Mouse (Mus musculus) embryo, embryonic 11 days (tissue): ENCODE measurements at regions not wholly inside any gene's neighbourhood (a gene's known extent, or its start where the extent isn't known, plus 50 kb on each side); places are given as distances from the start of the nearest gene placed in this dataset.

Experiments used
- DNase-seq: peaks from one replicate; pipeline ENCODE4 v3.0.0-alpha.2; 2015

GRCm38 (mm10) chr2:45227276-45227944, 110.2 kb upstream of the Zeb2 start:
- peak; percentile 83 for DNase-seq

- no peak for DNase-seq
Observed at GRCm38 (mm10) chr2:45226045-45226370, 108.8 kb upstream of the Zeb2 start.

GRCm38 (mm10) chr2:45225364-45226044, 108.3 kb upstream of the Zeb2 start:
- DNase-seq: peak; percentile 74

GRCm38 (mm10) chr2:45222213-45222612, 105.0 kb upstream of the Zeb2 start:
- DNase-seq: no peak

- DNase-seq: no peak
Observed at GRCm38 (mm10) chr2:45219851-45220250, 102.7 kb upstream of the Zeb2 start.

DNA sequence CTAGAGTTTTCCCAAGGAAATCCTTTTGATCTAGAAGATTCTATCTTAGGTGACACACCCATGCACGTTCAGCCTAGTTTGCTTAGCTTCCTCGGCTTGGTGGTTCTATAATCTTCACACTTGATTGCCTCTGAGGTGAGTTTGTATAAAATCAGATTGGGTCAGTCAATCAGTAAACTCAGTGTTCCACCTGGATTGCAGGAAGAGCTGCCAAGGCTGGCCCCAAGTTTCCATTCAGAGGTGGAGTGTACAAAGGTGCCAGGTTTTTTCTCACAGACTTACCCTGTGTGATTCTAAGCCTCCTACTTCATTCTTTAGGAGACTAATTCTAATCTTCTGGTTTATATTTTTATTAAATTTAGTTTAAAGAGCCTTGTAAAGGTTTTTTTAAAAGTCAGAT, 95.6 kb upstream of the Zeb2 start:
- DNase-seq: no peak

- DNase-seq: no peak
Observed at GRCm38 (mm10) chr2:45208526-45208925, 91.3 kb upstream of the Zeb2 start.

GRCm38 (mm10) chr2:45205756-45206155, 88.6 kb upstream of the Zeb2 start:
- DNase-seq: no peak

- no peak for DNase-seq
Observed at GRCm38 (mm10) chr2:45205211-45205610, 88.0 kb upstream of the Zeb2 start.

DNA sequence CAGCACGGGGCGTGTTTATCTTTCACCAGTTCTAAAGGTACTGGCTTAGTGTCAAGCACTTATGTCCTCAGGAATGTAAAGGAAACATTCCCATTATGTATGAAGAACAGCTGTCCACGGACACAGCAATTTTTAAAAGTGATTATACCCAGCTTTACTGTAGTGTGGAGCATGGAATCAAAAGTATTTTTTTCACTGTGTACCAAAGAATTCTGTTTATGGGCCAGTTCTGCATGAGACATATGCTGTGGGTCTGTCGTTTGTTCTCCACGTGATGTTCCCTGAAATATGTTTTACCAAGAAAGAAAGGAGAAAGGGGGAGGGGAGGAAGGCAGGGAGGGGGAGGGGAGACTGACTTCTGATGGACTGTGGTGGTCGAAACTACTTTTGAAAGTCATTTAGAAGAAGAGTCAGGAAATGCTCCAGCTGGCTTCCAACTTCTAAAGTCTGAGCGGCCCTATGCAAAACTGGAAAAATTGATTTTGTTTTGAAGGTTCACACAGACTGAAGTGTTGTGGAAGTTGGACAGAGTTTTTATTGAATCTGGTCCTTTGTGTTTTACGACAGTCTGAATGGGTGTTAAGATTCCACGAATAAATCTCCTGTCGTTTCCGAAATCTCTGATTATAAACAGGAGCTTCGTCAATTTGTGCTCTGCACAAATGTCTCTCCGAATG, 80.9 kb upstream of the Zeb2 start:
- no peak for DNase-seq

GRCm38 (mm10) chr2:45197342-45197741, 80.1 kb upstream of the Zeb2 start:
- DNase-seq: no peak

GRCm38 (mm10) chr2:45196511-45196910, 79.3 kb upstream of the Zeb2 start:
- no peak for DNase-seq

GRCm38 (mm10) chr2:45194335-45194734, 77.1 kb upstream of the Zeb2 start:
- DNase-seq: no peak

DNA sequence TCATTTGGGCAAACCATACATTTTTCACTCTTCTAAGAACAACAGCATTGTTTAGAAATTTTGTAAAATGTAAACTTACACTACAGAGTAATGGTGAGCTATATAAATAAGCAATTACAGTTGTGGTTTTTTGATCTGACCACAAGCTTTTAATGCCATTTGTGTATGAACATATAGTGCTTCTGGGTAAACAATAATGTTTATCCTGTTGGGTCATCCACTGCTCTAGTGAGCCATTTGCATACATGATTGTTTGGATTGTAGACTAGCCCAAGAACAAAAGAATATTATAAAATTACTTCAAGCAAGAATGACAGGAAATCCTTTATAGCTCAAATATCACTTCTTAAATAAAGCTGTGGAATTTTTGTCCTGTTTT, 68.4 kb upstream of the Zeb2 start:
- no peak for DNase-seq

DNA sequence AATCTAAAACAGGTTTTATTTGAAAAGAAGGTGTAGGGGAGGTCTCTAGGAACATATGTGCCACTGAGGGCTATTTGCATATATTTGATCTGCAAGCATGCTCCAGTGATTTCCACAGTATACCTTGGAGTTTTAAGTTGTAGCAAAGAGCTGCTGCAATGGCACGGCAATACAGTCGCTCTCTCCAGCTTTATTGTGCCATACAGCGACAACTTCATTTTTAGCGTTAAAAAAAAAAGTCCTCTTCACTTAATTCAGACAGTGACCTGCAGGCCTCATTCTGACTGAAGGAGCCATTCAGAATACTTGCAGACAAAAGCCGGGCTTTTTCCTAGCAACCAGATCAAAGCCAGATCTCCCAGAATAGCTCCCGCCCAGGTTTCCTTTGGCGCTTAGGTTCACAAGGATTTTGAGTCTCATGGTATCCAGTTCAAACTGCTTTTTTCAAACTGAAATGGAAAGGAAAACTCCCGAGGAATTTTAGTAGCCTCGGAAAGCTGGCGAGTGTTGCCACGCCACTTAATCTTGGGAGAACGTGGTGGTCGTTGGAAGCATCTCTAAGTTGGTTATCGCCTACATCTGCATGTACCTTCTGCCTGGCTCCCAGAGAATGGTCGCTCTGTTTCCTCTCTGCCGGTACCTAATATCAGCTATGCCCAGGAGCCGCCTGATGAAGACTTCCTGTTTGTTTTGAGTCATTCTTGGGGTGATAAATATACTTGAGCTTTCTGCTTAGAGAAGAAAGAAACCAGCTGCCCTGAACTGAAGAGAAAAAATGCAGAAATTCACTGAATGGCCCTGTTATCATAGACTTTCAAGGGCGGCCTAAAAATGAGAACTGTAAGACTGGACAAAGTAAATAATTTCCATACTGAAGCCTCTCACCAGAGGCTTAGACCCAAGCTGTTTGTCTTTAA, 67.8 kb upstream of the Zeb2 start:
- peak; percentile 76 for DNase-seq

DNA sequence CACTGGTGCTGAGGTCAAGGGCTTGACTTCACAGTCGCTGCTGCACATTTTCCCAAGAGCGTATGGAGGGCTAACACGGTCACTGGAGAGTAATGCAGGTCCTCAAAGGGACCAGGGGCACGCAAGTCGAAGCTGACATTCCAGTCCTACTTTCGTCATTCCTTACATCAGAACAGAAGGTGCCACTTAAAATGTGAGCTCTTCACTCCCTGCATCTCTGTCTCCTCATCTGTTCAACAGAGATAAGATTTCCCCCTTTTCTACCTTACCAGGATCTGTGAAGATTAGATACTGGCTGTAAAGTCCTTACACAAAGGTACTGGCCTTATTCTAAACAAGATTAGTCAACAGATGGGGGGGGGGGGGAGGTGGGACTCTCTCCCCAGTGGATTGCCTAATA, 67.0 kb upstream of the Zeb2 start:
- peak; percentile 43 for DNase-seq

- DNase-seq: no peak
Observed at GRCm38 (mm10) chr2:45182876-45183275, 65.7 kb upstream of the Zeb2 start.

GRCm38 (mm10) chr2:45181552-45181951, 64.4 kb upstream of the Zeb2 start:
- no peak for DNase-seq

GRCm38 (mm10) chr2:45178849-45179453, 61.8 kb upstream of the Zeb2 start:
- no peak for DNase-seq

- no peak for DNase-seq
Observed at GRCm38 (mm10) chr2:45172382-45172781, 55.2 kb upstream of the Zeb2 start.

GRCm38 (mm10) chr2:45171520-45172173, 54.5 kb upstream of the Zeb2 start:
- DNase-seq: no peak

- no peak for DNase-seq
Observed at GRCm38 (mm10) chr2:45170272-45170671, 53.1 kb upstream of the Zeb2 start.
